Mouse (Mus musculus): ENCODE data around the gene Tas2r143.

The Tas2r143 gene

GRCm38 (mm10) chr6:42399938-42400337, at the start of gene Tas2r143:
TSS of gene Tas2r143 (plus strand) at chr6:42400238.
- DNase-seq (ENCODE audit: low spot score in 2 of 2): no peak

GRCm38 (mm10) chr6:42350968-42351775, 48.9 kb upstream of the Tas2r143 start:
- no peak for DNase-seq (ENCODE audit: low spot score in 2 of 2)

GRCm38 (mm10) chr6:42351776-42352485, 48.1 kb upstream of the Tas2r143 start:
- DNase-seq (ENCODE audit: low spot score in 2 of 2): no peak

GRCm38 (mm10) chr6:42352486-42352846, 47.6 kb upstream of the Tas2r143 start:
- DNase-seq (ENCODE audit: low spot score in 2 of 2): no peak

GRCm38 (mm10) chr6:42353180-42353579, 46.9 kb upstream of the Tas2r143 start:
- no peak for DNase-seq (ENCODE audit: low spot score in 2 of 2)

GRCm38 (mm10) chr6:42354076-42355019, 45.7 kb upstream of the Tas2r143 start:
- DNase-seq (ENCODE audit: low spot score in 2 of 2): no peak

GRCm38 (mm10) chr6:42355366-42355765, 44.7 kb upstream of the Tas2r143 start:
- DNase-seq (ENCODE audit: low spot score in 2 of 2): no peak

GRCm38 (mm10) chr6:42355794-42356600, 44.0 kb upstream of the Tas2r143 start:
- DNase-seq (ENCODE audit: low spot score in 2 of 2): no peak

GRCm38 (mm10) chr6:42356913-42357312, 43.1 kb upstream of the Tas2r143 start:
- no peak for DNase-seq (ENCODE audit: low spot score in 2 of 2)

GRCm38 (mm10) chr6:42357901-42358300, 42.1 kb upstream of the Tas2r143 start:
- DNase-seq (ENCODE audit: low spot score in 2 of 2): no peak

- DNase-seq (ENCODE audit: low spot score in 2 of 2): no peak
Observed at GRCm38 (mm10) chr6:42358901-42359300, 41.1 kb upstream of the Tas2r143 start.

GRCm38 (mm10) chr6:42359364-42360147, 40.5 kb upstream of the Tas2r143 start:
- no peak for DNase-seq (ENCODE audit: low spot score in 2 of 2)

GRCm38 (mm10) chr6:42360231-42360840, 39.7 kb upstream of the Tas2r143 start:
- no peak for DNase-seq (ENCODE audit: low spot score in 2 of 2)

- no peak for DNase-seq (ENCODE audit: low spot score in 2 of 2)
Observed at GRCm38 (mm10) chr6:42361041-42361895, 38.8 kb upstream of the Tas2r143 start.

GRCm38 (mm10) chr6:42362074-42362473, 38.0 kb upstream of the Tas2r143 start:
- DNase-seq (ENCODE audit: low spot score in 2 of 2): no peak

GRCm38 (mm10) chr6:42362497-42362896, 37.5 kb upstream of the Tas2r143 start:
- DNase-seq (ENCODE audit: low spot score in 2 of 2): no peak

GRCm38 (mm10) chr6:42362974-42363373, 37.1 kb upstream of the Tas2r143 start:
- no peak for DNase-seq (ENCODE audit: low spot score in 2 of 2)

GRCm38 (mm10) chr6:42364066-42364465, 36.0 kb upstream of the Tas2r143 start:
- no peak for DNase-seq (ENCODE audit: low spot score in 2 of 2)

GRCm38 (mm10) chr6:42364607-42365006, 35.4 kb upstream of the Tas2r143 start:
- DNase-seq (ENCODE audit: low spot score in 2 of 2): no peak

Measured in spleen, postnatal 14 days (tissue).